Mouse (Mus musculus) liver, postnatal 0 days (tissue): ENCODE measurements at regions not wholly inside any gene's neighbourhood (a gene's known extent, or its start where the extent isn't known, plus 50 kb on each side); places are given as distances from the start of the nearest gene placed in this dataset.

ENCODE experiments used
- CTCF ChIP-seq: sonication (generic); IDR thresholded peaks from 2 replicates; pipeline ENCODE4 v1.5.1; 2016; ENCODE audit warnings: antibody characterized with exemption, low read depth
- EP300 ChIP-seq: IDR thresholded peaks from 2 replicates; pipeline ENCODE4 v1.6.1; 2016; ENCODE audit warnings: antibody characterized with exemption, low read depth, mild to moderate bottlenecking

- TF ChIP-seq CTCF (no peak), EP300 (no peak)
These were observed 87.9 kb upstream of the Vangl1 start for GRCm38 (mm10) chr3:102292385-102292784.
